Mouse (Mus musculus) spleen, embryonic (tissue): ENCODE measurements at regions not wholly inside any gene's neighbourhood (a gene's known extent, or its start where the extent isn't known, plus 50 kb on each side); places are given as distances from the start of the nearest gene placed in this dataset.

Experiments used
- CTCF ChIA-PET: fragments of 350-600 bp; sonication (Branson Sonifier 250); formaldehyde crosslinking; loops from one replicate; lab custom pipeline; 2022; lab: Charles Lee

DNA sequence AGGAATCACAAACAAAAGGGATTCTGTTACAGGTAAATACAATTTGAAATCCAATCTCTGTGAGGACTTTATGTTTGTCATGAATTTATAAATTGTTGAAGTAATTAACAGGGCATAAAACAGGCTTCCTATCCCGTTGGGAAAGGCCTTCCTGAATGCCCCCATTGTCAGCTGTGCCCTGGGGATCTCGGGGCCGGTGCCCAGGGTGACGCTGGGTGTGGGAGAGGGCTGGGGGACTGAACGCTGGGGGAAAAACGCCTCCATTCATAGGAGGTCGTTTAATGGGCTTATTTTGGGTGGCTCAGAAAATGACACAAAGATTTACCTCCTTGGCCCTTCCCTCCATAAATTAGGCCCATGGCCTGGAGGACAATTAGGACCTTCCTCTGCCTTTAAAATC lies 250.7 kb downstream of the Gm12728 start:
- CTCF ChIA-PET: no interaction called here

DNA sequence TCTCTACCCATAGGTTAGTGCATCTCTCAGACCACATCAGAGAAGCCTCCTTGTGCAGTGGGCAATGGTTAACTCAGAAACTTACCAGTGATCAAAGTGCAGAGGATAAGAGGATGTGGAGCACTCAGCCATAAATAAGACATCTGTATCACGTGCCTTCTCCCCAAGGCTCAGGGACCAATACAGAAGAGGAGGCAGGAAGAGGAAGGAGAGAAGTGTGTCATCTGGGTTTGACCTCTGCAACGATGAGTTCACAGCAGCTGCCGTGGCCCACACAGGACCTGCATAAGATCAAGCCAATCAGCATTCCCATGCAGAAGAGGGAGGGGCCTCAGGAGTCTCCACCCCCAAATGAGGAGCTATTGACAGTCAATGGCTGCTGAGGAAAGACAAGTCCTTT lies 252.8 kb downstream of the Gm12728 start:
- CTCF ChIA-PET: no interaction called here

DNA sequence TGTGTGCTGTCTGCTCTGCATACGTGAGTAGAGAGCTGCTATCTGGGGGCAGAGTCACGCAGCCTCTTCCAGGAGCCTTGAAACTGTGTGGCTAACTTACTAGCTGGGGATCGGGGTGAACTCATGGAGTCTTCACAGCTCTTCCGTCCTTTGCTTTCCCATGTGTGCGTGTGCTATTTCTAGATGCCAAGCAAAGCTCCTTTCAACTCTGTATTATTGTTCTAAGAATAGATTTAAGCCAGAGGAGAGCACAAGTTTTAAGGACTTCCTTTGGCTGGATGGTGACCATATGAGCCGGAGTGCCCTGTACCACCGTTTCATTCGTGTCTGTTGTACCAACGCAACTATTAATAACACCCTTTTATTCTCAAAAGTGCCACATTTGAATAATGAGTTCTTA lies 254.0 kb downstream of the Gm12728 start:
- CTCF ChIA-PET: no interaction called here

DNA sequence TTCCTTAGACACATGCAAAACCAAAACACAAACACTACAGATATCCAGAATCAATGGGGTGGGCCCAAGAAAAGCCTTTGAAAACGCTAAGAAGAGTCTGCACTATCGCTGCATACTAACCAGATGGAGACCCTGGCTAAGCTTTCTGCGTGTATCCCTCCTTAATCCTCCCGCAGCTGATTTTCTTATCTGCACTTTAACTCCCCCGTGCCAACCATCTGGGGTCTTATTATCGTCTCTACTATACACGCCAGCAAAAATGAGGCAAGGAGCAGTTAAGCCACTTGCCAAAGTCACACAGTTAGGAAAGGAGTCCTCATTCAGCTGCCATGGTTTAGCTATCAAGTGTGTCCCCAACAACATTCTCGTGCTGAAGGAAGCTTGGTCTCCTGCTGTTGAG lies 258.4 kb downstream of the Gm12728 start:
- CTCF ChIA-PET: no interaction called here

DNA sequence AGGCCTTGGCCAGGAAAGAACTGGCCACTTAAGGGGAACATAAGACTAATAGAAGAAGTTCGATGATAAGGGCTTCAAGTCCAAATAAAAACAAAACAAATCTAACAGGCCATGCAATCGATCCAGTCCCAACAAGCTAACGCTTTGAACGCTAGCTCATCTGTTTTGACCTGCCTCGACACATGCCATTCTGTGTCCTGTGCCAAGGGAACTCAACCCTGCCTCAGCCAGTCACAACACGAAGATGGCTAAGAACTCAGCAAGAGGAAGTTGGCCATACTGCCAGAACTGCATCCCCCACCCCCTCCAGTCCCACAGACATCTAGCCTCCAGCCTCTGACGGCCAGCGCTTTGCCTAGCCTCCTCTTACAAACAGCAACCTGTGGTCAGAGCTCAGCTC lies 259.1 kb downstream of the Gm12728 start:
- CTCF ChIA-PET: no interaction called here

DNA sequence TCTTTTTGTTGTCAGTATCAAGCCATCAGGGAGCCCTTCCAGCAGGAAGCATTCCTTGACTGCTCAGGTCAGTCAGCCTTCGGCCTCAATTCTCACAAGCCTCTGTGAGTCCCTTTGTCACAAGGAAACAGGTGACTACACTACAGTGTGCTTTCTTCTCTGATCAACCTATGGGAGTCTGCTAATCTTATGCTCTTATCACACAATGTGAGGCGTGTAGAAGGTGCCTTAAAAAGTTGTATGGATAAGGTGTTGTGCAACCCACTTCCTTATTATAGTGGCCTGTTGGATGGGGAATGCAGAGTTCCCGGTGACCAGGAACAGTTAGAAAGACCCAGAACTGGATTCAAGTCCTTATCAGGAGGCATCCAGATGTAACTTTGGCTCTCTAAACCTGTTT lies 260.2 kb downstream of the Gm12728 start:
- CTCF ChIA-PET: no interaction called here

DNA sequence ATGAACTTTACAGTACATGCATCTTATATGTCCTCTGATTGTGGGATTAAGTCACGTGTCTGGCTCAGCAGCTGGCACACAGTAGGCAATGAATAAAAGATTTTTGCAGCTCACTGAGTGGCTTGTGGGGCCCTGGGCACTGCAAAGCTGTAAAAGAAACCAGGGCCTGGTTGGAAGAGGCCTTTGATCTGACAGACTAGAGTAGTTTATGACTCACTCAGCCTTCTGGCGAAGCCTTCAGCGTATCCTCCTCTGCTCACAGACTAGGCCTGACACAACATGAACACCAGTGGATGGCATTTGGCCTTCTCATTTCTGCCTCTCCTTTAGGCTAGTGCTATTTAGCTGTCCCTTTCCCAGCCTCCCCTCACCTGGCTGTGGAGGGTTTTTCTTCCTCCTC lies 260.6 kb downstream of the Gm12728 start:
- CTCF ChIA-PET: no interaction called here

DNA sequence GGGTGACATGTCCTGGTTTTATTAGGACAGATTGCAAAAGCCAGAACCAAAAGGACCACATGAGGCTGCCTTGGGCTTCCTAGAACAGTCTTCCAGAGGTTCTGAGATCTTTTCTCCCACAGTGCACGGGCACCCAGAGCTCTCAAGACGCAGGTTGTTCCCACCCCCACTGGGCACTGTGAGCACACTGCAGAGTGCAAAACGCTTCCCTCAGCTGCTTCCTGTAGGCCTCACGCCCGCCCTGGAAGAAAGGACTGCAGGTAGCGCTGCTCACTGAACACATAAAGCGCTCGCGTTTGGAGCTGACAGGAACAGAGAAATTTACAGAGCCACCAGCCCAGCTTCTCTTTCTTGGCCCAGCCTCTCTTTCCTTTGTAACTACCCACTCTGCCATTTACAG lies 262.5 kb upstream of the Usp24 start:
- CTCF ChIA-PET: no interaction called here

DNA sequence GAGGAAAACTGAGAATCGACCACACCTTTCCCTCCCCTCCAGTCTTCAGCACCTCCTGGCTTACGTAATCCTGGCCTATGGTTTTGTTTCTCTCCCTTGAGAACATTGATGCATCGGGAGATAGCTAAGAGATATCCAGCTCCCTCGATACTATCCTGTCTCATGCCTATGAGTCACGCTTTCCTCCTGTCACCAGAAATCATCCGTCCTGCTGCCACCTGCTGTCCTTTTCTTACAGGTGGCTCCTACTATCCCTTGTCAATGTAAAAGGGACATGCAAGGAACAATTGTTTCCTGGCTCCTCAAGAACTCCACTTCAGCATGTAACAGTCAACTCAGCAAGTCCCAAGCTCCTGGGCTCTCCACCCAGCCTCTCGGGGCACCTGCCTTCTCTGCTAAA lies 261.7 kb upstream of the Usp24 start:
- CTCF ChIA-PET: no interaction called here

DNA sequence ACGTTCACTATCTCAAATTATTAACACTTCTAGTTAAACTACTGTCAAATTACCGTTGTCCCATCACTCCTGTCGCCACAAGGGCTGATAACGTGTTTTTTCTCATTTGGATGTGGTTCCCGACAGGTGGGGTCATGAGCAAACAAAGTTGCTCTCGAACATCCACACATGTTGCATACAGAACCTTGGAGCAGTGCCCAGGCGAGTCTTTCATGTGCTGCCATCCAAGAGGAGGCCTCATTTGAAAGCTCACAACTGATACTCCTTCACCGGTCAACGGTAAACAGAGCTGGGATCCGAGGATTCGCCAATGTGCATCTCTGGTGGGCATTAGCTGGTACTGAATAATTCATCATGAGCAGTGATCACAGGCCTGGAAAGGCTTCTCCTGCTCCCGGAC lies 253.4 kb upstream of the Usp24 start:
- CTCF ChIA-PET: no interaction called here

DNA sequence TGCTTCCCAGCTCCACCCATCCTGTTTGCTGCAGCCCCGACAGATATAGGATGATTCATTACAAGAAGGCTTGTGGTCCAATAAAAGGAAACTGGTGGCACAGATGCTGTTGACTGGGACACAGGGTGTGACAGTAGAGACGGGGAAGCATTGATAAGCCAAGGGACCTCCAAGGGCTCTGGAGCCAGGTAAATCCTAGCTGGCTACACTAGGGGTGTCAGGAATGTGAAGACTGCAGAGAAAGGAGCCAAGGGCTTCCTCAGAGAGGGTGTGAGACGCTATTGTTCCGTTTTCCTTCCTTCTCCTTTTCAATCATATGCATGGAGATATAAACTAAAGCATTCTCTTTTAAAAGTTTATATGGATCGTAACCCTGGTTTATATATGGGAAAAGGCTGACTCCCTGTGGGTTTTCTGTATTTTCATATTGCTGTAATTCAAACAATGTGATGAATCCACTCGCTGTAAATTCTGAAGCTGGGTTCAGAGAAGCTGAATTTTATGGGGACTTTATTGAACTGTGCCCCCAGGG lies 252.1 kb upstream of the Usp24 start:
- CTCF ChIA-PET: no interaction called here

DNA sequence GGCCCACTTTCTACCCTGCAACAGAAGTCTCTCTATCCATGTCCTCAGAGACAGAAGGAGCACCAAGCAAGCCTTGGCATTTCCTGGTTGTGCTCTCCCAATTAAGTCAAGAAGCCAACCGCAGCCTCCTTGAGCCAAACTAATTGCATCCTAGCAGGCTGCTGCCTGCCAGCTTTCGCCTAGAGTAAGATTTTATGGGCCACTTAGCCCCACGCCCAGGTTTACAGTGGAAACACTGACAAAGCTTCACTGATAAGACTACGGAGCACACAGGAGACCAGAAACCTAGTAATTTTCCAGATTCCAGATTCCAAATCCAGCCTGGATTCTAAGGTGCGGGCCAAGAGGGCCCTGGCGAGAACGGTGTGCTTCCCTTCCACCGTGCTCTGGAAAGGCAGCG lies 249.0 kb upstream of the Usp24 start:
- CTCF ChIA-PET: no interaction called here

DNA sequence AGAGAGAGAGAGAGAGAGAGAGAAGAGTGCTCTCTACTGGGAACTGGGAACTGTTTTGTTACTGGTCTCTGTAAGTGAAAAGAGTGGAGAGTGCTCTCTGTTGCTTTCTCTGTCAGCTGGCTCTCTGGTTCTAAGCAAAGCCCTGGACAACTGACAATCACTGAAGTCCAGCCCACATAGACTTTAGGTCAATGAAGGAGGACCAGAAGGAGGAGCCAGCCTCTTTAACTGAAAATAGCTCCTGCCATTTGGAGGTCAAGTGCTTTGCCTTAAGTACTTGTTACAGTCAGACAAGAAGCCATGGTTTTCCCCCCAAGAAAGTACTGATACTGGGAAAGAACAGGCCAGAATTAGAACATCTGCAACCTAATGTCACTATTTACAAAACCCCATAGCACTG lies 232.5 kb upstream of the Usp24 start:
- CTCF ChIA-PET: no interaction called here

DNA sequence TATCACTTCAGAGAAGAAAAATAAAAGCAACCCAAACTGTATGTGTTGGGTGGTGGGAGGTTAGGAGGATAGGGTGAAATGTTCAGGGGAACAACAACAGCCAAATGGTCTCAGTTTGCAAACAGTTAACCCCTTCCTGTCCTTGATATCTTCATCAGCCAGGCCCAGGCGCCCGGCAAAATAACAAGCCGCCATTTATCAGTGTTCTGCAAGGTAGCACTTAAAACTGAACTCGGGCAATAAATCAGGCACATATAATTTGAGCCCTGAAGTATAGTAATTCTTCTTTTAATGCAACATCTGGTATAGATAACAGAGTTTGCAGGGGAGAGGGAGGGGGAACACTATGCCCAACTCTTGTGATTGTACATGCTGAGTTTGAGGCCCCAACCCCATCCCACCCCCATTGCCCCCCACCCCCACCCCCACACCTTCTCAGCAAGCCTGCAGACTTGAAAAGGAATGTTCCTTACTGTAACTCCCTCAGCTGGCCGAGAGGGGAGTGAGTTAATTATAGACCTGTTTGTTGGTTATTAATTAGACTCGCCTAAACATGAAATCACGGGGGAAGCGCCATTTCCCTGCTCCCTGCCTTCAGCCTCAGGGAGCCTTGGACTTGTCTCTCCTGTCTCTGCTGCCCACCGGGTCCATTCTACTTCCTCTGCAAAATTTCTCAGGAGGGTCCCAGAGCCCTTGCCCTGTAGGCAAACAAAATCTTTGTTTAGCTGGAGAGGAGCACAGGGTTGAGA lies 223.9 kb upstream of the Usp24 start:
- CTCF ChIA-PET: no interaction called here

DNA sequence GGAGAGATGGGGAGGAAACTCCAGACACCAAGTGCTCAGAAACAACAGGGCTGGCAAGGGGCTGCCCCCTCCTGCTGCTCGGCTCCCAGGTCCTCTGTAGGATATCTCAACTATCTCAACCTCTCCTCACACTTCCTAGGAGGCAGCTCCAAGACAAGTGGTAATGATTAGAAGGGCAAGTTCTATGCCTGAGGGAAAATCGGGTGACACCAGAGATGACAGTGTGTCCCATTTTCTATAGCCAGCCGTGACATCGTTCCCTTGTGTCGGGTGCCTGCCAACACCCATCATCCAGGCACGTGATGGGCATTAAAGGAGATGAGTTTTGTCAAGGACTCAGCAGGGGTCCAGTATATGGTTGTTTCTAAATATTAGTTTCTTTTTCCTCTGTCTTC lies 223.3 kb upstream of the Usp24 start:
- CTCF ChIA-PET: no interaction called here

DNA sequence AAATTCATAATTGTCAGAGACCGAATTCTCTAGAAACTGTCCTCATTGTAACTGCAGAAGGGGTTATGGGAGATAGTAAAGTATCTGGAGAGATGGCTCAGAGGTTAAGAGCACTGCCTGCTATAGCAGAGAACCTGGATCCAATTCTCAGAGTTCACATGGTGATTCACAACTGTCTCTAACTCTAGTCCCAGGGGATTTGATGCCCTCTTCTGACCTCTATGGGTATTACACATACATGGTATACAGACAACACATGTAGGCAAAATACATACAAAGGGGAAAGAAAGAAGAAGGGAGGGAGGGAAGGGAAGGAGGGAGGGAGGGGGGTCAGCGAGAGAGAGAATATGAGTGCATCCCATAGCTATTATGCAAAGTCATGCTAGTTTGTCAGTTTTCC lies 222.8 kb upstream of the Usp24 start:
- CTCF ChIA-PET: no interaction called here

DNA sequence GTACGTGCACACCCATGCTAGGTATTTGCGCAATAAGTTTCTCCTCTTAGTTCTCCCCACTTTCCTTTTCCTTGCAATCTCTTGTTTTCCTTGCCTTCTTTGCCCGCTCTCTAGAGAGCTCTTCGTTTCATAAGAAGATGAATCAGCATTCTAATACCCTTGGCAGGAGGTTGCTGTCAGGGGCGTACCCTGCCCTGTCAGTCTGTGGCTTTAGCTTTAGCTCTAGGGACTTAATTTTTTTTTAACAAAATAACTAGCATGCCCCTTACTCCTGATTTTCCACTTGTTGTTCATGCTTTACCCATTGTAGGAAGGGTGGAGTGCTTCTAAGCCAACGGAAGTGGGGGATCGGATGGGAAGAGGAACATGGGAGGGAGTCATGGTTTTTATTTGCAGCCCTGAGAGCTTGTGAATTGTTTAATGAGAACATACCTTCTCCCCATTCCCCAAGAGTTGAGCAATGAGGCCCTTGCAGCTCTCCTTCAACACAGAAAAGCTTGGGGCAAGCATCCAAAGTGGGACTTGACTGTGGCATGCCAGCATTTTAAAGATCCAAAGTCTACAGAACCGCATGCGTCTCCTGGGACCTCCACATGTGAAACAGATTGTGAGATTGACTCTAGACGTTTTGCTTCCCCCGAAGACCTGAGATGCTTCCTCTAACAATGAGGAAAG lies 221.0 kb upstream of the Usp24 start:
- CTCF ChIA-PET: no interaction called here

DNA sequence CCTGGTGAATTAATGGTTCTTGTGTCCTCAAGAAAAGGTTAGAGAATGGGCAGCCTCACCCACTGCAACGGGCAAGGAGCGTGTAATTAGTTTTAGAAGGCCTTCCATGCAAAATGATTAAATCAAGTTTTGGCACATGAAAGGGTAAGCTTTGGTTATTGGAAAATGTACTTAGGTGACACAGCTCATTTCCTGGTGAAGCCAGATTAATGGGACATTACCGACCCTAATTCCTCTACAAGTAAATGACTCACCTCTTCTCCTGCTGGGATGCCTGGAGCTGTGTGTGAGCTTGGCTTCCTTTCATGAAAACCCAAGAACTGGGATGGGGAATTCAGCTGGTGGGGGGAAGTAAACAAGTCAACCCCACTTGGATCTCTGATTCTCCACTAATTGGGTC lies 219.9 kb upstream of the Usp24 start:
- CTCF ChIA-PET: no interaction called here

DNA sequence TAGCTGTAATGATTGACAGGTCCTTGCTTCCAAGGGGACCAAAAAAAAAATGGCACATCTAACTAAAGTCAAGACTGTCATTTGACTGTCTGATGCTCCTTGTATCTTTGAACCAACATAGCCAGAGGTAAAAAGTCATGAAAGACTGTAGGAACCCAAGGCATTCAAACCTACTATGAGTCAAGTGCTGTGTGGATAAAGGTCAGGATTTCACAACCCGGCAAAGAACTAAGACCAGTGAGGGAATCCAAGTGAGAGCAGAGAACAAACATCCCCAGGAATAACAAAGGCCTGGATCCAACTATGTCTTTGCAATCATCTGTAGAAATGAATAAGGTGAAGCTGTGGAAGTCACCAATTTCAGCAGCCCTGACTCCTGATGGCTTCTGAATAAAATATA lies 218.2 kb upstream of the Usp24 start:
- CTCF ChIA-PET: no interaction called here

DNA sequence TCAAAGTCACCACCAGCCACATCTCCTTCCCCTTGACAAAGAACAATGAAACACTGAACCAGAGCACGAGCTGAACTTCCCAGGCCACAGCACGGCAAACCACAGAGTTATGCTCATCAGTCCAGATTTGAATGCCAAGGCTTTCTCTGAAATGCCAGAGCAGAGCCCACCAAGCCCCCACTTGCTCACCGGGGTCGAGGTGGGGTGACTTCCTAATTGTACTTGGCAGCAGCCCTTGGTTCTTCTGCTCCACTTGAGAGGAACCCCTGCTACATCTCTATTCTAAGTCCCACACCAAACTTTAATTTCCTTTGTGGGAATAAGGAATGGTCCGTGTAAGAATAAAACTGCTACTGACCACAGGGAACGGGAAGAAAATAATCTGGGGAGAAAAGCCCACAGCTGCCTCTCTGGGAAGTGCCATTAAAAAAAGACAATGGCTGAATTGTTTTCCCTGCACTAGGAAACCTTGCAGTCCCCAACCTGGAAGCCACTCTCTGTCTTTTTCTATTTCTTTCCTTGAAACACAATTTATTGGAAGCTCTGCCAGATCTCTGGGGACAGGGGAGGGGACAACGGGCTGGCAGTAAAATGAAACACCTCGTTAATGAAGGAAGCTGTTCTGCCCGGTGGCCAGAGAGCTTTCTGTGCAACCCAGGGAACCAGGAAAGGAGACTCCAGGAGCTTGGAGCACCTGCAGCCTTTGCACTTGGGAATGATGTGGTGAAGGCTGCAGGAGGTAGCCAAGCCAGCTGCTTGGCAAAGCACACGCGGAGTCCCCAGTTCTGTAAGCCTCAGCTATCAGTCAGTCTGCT lies 215.6 kb upstream of the Usp24 start:
- CTCF ChIA-PET: no interaction called here

DNA sequence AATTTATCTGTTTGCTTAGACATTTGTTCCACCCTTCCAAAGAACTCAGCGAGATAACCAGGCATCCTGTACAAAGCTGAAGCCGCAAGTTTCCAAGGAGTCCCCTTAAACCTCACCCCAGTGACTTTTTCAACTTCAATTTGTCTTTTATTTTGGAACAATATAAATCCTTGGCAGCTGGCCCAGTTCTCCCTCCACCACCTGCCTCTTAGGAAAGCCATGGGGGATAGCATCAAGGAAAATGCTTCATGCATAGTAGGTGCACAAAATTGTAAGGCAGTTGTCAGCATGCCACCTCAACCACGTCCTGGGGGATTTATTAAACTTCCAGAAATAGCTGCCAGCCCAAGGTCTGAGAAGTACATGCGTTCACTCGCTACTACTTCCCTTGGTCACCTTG lies 214.1 kb upstream of the Usp24 start:
- CTCF ChIA-PET: no interaction called here

DNA sequence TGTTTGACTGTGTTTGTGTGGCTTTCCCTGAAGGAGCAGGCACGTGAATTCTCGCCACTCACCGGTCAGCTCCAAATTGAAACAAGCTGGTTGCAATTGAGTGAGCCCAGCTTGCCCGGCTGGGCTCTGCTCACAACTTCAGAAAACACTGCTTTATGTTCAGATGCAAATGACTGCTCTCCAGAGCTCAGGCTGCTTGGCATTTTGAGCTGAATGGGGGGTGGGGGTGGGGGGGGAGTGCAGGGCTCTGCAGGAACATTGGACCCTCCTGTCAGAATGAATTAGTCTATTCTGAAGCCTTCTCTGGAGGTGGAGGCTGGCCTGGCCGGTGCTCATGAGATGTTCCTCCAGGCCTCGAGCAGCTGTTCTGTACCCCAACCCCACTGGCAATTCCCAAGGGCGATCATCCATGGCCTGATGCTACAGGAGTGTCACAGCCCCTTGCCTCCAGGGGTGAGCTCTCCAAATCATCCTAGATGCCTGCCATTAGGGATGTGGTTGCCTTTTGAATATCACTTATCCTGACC lies 213.5 kb upstream of the Usp24 start:
- CTCF ChIA-PET: no interaction called here
